Mouse (Mus musculus) MN1 (cell line): ENCODE data around the gene Map4k2.

Experiments
- DNase-seq: peaks from one replicate; pipeline ENCODE4 v3.0.0-alpha.2; 2016; ENCODE audit warnings: low spot score

The Map4k2 gene

DNA sequence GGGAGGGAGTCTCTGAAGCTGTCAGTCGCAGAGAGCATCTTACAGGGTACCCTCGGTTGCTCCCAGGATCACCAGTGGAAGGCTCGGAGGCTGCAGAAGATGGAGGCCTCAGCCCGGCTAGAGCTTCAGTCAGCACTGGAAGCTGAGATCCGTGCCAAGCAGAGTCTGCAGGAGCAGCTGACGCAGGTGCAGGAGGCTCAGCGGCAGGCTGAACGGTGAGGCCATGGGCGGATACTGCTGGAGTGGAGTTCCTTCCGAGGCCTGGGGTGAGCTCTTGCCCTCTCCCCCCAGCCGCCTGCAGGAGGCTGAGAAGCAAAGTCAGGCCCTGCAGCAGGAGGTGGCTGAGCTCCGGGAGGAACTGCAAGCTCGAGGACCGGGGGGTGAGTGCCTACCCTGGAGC is 25.4 kb upstream of the Map4k2 start:
- DNase-seq, result no peak

DNA sequence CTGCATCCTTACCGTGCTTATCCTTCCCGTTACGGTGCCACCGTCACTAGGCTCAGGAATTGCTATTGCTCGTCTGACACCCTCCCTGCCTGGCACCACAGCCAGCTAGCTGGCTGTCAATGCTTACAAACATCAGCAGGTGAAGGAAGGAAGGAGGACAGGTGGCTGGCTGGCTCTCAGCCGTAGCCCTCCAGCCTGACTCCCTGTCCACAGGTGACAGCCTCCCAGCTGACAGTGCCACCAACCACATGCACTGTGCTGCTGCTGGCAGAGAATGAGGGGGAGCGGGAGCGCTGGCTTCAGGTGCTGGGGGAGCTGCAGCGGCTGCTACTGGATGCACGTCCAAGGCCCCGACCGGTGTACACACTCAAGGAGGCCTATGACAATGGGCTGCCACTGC is 22.8 kb upstream of the Map4k2 start:
- DNase-seq, result no peak

DNA sequence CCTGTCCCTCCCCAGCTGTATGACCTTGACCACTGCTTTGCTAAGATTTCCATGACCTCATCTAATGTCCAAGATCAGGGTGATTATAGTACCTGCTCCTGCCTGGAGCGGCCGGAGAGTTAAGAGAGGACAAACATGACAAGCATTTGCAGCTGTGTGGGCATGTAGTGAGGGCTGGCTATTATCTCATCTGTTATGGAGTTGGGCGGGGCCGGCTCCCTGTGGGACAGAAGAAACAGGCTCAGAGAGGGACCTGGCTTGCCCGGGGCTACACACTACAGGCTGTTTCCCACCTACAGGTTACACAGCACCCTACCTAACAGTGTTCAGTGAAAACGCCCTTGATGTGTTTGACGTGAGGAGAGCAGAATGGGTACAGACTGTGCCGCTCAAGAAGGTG is 19.6 kb upstream of the Map4k2 start:
- DNase-seq, result no peak

DNA sequence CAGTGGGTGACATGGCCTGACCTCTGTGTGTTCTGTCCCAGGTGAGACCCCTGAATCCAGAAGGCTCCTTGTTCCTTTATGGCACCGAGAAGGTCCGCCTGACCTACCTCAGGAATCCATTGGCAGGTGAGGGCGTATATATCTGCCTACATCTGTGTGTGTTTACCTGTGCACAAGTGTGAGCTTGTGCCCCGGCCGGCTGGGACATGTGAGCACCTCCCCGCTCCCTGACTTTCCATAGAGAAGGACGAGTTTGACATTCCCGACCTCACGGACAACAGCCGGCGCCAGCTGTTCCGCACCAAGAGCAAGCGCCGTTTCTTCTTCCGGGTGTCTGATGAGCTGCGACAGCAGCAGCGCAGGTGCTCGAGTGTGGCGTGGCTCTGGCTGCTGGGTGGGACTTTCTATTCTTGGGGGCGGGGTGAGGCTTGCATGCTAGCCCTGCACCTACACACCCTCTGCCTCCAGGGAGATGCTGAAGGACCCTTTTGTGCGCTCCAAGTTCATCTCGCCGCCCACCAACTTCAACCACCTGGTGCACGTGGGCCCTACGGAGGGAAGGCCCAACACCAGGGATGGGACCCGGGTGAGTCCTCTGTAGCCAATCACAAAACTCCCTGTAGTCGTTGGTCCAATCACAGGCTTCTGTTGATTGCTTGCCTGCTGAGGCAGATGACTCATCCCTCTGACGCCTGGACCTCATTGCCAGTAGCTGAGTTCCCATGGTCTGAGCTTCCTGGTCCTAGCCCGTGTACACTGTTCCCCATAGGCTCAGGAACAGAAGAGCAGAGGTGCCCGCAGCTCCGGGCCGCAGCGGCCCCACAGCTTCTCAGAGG is 18.9 kb upstream of the Map4k2 start:
- DNase-seq, result peak; percentile 68

DNA sequence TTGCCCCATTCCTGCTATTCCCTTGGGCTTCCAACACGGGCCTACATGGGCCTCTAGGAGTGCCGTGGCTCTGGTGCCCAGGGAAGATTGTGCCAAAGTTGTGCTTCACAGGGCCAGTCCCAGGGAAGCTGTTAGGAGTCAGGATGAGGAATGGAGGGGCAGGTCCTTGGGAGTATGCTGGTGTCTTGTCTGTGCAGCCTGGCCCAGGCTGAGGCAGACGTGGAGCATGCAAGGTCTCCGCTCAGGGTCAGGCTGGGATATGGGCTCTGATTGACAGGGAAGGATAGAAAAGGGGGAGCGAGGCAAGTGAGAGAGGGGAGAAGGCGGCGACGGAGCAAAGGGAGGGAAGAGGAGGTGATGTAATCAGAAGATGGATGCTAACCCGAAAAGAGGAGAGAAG is 16.2 kb upstream of the Map4k2 start:
- DNase-seq, result no peak

DNA sequence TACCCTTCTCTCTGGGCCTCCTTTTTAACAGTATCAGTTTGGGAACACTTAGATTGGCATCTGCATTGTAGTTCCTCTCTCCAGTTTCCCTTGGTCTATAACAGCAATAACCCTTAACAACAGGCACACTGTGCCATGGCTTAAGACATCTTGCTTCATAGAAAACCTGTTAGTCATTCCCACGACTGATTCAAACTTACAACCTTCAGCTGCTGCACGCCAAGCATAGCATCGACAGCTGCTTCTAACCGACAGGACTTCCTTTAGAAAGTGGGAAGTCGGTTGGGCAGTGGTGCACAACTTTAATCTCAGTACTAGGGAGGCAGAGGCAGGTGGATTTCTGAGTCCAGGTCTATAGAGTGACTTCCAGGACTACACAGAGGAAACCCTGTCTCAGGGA is 9.8 kb upstream of the Map4k2 start:
- DNase-seq, result no peak

DNA sequence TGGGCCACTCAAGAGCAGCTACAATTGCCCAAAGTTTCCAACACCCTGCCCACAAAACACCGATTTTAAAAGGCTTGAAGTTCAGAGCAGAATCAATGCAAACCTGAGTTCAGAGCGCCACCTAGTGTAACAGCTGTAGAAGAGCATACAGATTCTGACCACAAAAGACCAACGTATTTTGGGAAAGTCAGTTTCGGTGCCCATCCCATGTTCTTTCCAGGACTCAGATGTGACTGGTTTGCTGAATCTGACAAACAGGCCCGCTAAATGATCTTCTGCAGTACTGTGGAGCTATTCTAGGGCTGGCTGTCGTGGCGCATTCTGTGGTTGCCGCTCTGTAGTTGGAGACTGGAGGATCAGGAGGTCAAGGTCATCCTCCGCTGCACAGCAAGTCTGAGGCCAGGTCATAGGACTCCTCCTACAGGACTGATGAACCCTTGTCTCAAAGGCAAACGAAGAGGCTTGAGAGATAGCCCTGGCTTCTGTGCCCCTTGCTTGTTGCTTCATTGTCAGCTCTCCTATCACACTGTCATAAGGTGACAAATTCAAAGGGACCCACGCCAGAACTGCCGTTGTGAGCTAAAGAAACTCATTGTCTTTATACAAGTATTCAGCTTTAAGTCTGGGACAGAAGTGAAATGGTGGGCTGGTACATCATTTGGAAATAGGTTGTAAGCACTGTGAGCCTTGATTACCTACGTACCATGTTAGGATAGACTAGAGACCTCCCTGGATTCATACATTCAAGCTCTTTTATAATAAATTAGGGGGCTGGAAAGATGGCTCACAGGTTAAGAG is 9.0 kb upstream of the Map4k2 start:
- peak; percentile 64 for DNase-seq

DNA sequence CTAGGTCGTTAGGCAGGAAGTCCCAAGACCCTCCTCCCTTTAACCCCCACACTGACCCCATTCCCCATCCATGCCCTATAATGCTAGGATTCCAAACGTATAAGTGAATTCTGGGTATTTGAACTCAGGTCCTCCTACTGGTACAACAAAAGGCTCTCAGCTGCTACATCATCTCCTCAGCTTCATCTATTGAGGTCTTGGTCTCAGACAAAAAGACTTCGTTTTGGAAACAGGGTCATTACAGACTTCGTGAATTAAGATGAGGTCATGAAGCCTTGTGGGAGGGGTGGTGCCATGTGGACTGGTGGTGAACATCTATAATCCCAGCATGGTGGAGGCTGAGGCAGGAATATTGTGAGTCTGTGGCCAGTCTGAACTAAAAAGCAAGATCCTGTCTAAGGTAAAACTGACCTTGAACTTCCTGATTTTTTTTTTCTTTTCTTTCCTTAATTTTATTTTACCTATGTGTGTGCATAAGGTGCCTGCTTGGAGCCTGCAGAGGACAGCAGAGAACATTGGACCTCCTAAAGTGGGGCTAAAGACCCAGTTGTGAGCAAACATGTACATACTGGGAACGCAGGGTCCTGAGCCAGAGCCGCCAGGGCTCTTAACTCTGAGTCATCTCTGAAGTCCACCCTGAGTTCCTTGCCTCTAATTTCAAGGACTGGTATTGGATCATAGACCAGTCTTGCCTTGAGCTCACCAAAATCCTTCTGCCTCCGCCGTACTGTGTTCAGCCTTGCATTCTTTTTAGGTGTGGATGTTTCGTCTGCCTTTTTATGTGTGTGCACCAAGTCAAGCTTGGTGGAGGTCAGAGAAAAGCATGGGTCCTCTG is 7.0 kb upstream of the Map4k2 start:
- peak; percentile 19 for DNase-seq

DNA sequence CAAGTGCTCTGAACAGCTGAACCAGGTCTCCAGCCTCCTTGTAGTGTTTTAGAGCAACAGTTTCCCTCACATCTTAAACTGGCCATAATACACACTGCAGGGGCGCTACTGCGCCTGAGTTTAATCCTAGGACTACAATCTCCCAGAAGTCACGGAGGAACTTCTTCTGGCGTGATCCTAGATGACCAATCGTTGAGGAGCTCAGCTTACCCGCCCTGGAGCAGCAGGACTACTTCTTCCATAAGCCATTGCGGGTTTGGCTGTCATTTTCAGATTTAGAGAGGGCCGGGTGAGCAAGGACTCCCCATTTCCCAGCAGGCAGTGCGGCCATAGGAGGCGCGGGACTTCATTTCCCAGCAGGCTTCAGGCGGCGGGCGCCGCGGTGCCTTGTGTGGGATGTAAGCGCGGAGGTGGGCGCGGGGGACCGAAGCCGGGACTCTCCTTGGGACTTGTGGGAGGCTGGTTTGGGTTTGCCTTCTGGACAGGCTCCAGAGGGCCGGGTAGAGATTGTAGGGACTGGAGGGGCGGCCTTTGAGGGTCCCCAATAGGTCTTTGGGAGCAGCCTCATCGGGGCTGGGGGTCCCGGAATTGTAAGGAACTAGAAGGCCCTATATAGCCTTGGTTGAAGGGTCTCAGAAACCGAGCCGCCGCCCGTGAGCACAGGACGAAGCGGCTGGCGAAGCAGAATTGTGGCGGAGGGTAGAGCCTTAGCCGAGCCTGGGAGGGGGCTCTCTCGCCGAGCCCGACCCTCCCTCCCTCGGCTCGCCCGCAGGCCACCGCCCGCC is 6.1 kb upstream of the Map4k2 start, which contains the start of gene Men1:
Men1 (plus strand) TSS at position 307 of the 785 bp plus-strand sequence.
- DNase-seq, result peak; percentile 95

DNA sequence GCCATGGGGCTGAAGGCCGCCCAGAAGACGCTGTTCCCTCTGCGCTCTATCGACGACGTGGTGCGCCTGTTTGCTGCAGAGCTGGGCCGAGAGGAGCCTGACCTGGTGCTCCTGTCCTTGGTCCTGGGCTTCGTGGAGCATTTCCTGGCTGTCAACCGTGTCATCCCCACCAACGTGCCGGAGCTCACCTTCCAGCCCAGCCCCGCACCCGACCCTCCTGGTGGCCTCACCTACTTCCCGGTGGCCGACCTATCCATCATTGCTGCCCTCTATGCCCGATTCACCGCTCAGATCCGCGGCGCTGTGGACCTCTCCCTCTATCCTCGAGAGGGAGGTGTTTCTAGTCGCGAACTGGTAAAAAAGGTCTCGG is 5.5 kb upstream of the Map4k2 start:
- peak; percentile 43 for DNase-seq

DNA sequence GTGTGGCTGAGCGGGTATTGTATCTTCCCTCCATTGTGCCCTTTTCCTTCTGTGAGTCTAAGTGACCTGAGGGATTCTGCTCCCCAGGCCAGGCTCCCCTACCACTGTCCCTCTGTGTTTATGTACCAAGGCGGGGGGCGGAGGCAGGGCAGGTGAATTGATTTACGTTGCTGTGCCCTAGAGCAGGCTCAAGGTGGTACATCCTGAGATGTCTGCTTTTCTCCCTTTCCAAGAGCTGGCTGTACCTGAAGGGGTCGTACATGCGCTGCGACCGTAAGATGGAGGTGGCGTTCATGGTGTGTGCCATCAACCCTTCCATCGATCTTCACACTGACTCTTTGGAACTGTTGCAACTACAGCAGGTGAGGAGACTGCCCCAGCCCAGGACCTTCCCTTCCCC is 4.0 kb upstream of the Map4k2 start:
- no peak for DNase-seq

DNA sequence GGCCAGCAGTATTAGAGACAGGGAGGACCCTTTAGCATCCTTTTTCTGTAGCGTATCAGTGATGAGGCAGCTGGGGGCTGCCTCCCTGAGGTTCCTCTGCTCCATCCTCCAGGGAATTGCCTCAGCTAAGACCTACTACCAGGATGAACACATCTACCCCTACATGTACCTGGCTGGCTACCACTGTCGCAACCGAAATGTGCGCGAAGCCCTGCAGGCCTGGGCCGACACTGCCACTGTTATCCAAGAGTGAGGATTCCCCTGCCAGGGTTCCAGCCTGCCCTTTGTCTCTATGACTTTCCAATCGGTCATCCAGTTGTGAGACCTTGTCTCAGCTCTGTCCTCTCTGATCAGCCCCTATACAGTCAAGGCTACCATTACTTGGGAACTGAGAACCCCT is 2.8 kb upstream of the Map4k2 start:
- no peak for DNase-seq

DNA sequence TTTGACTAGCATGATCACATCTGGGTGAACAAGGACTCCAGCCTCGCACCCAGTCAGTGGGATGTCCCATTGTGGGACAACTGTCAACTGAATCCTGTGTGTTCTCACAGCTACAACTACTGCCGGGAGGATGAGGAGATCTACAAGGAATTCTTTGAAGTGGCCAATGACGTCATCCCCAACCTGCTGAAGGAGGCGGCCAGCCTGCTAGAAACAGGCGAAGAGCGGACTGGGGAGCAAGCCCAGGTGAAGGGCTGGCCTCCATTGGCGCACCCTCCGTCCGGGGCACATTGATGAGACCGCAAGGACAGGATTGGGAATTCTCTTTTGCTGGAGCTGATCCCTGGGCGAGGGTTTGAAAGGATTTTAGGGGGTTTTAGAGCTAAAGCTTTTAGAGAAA is 2.2 kb upstream of the Map4k2 start:
- no peak for DNase-seq

DNA sequence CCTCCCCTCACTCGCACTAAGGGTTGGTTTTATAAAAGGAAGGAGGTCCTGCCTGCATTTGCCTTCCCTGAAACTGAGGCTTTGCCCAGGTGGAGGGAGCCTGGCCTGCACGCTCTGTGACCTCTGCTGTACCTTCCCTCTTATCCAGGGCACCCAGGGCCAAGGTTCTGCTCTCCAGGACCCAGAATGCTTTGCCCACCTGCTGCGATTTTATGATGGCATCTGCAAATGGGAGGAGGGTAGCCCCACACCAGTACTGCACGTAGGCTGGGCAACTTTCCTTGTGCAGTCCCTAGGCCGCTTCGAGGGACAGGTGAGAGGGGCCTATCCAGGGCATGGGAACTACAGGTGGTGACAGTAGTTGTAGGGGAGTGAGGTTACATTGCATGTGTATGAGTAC is 1.7 kb upstream of the Map4k2 start:
- DNase-seq, result no peak

DNA sequence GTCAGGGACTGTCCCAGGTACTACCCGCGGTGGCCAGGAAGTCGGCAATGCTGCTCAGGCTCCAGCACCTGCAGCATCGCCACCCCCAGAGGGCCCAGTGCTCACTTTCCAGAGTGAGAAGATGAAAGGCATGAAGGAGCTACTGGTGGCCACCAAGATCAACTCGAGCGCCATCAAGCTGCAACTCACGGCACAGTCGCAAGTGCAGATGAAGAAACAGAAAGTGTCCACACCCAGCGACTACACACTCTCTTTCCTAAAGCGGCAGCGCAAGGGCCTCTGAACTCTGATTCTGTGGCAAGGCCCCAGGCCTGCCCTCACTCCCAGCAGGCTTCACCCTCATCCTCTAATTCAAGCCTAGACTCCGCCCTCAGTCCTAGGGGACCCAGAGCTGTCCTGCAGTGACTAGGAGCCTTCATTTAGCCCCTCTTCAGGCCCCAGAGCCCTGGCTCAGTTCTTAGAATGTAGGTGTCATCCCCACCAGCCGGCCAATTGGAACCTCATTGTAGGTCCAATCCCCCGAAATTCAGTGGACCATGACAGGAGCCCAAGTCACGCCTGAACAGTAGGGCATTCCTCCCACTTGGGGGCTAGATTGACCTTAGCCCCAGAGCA is 938 bp upstream of the Map4k2 start:
- no peak for DNase-seq

DNA sequence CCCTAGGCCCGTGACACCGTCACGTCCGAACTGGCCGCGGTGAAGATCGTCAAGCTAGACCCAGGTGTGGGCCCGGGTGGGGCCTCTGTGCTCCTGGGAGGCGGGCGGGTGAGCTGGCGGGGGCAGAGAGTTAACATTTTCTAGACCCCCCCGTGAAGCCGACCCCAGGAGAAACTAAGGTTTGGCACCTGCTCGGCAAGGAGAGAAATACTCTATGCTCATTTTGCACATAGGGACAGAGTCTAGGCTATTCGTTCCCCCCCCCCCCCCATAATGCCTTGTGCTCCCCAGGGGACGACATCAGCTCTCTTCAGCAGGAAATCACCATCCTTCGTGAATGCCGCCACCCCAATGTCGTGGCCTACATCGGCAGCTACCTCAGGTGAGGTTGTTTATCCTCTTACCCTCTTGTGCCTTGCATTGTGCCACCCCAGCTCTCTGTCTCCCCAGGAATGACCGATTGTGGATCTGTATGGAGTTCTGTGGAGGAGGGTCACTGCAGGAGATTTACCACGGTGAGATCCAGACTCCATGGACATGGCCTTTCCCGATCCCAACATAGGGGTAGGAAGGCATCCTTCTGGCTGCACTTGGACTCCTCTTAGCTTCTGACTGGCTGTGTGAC is 630 bp downstream of the Map4k2 start:
- no peak for DNase-seq

DNA sequence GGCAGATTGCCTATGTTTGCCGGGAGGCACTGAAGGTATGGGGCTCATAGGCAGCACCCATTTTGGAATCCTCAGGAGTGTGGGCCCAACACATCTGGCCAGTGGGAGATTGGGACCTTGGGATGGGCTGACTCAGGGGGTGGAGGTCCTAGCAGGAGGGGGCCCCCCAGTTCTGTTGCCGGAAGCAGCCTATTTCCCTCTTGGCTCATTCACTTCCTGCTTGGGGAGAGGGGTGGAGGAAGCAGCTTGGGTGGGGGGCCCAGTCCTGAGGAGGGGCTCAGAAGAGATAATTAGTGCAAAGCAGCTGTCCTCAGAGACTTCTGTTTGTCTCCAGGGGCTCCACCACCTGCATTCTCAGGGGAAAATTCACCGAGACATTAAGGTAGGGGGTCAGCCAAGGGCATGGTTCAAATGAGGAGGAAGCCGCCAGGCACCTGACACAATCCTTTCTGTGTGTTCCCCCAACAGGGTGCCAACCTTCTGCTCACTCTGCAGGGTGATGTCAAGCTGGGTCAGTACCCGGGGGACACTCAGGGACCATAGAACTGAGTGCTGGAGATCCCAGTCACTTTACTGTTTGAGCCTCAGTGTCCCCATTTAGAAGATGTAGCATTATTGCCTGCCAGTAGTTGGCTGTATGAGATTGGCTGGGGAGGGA is 1.5 kb downstream of the Map4k2 start:
- no peak for DNase-seq

DNA sequence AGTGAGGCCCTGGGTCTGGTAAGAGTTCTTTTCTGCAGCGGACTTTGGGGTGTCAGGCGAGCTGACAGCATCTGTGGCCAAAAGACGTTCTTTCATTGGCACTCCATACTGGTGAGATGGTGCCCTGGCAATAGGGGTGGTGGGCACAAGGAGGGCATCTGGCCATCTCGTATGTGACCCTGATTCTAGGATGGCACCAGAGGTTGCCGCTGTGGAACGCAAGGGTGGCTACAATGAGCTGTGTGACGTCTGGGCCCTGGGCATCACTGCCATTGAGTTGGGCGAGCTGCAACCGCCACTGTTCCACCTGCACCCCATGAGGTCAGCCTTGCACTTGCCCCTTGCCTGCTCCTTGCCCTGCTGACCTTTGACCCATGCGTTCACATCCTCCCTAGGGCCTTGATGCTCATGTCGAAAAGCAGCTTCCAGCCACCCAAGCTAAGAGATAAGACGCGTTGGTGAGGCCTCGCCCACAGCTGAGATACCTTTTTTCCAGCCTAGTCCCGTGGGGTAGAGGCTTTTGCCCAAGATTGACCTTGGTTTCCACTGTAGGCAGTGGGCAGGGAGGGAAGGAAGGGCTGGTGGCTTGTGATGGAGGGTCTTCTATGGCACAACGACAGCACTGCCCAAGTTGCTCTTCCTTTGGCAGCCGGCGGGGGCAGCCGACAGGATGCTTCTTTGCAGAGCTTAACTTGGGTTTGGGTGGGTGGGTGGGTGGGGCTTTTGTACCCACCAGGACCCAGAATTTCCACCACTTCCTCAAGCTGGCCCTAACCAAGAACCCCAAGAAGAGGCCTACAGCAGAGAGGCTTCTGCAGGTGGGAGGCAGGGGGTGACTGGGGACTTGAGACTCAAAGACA is 2.4 kb downstream of the Map4k2 start:
- DNase-seq, result no peak

DNA sequence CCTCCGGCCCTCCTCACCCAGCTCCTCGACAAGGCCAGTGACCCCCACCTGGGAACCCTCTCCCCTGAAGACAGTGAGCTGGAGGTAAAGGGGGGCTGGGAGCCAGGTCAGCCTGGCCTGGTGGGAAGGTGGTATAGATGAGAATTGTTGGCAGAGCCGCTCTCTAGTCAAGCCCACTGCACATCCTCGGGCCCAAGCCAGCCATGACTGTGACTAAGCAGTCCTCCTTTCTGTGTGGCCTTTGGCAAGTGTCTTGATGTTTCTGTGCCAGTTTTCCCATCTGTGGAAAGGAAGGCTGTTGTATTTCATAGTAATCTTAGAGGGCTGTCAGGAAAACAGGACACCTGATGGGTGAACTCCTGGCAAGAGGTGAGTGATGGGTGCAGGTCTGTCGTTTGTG is 3.1 kb downstream of the Map4k2 start:
- DNase-seq, result no peak
